Mouse (Mus musculus): ENCODE data around the gene Vmn1r219. TPM values are rescaled to one million over a fixed set of nuclear protein-coding genes. Genes with fewer than 3 reads are reported as not detected.
"Not testable (repeated sequence)": the region's sequence is repeated elsewhere in the genome, so short reads cannot be mapped to it uniquely, and the experiment has no call there.

The Vmn1r219 gene
- total RNA-seq, 1 experiment = 0.04 TPM

- TF ChIP-seq MAFK (IDR thresholded peaks at IDR 0.05; ENCODE audit: insufficient read depth, low read depth, low read length) (no peak), CHD2 (IDR thresholded peaks at IDR 0.05; ENCODE audit: low read depth, low read length) (no peak), ZNF384 (IDR thresholded peaks at IDR 0.05; ENCODE audit: low read depth, low read length) (no peak)
Observed at GRCm38 (mm10) chr13:23138880-23139279, 20.2 kb upstream of the Vmn1r219 start.

GRCm38 (mm10) chr13:23157848-23158247 lies 1.3 kb upstream of the Vmn1r219 start:
- in situ Hi-C loops (cut with MboI; ENCODE audit: low sequenced_read_pairs in 2 of 2, unreplicated experiment in 2 of 2) = no loop called here
- no peak overlapping the region for H3K9ac ChIP-seq (ENCODE audit: insufficient read depth, low read depth, low read length, poor library complexity, severe bottlenecking)
- TF ChIP-seq HCFC1 (IDR thresholded peaks at IDR 0.05; ENCODE audit: borderline replicate concordance, insufficient read depth, low read length) (no peak), ZC3H11A (IDR thresholded peaks at IDR 0.05; ENCODE audit: borderline replicate concordance, low read depth, low read length) (no peak), ZNF384 (IDR thresholded peaks at IDR 0.05; ENCODE audit: low read depth, low read length) (no peak), CHD2 (IDR thresholded peaks at IDR 0.05; ENCODE audit: low read depth, low read length) (no peak), MAFK (IDR thresholded peaks at IDR 0.05; ENCODE audit: insufficient read depth, low read depth, low read length) (no peak)
- no peak overlapping the region for H3K27ac ChIP-seq (ENCODE audit: insufficient read depth, low read depth, low read length, poor library complexity, severe bottlenecking)
- peaks cover 0 to 2% of the 10 kb centered on the region in 2 experiments; a peak in 1 of 4 replicates for H3K4me1 ChIP-seq (ENCODE audit: control insufficient read depth in 2 of 2, insufficient read depth in 2 of 2, low read length in 2 of 2, poor library complexity in 1 of 2)
- H3K36me3 ChIP-seq (ENCODE audit: control insufficient read depth, insufficient read depth, low read length, poor library complexity, severe bottlenecking) = no peaks in the 10 kb centered on the region
- no peaks in the 10 kb centered on the region for H3K9me3 ChIP-seq (ENCODE audit: control insufficient read depth, insufficient read depth, low read depth, low read length)
- no peak overlapping the region for H3K4me3 ChIP-seq (ENCODE audit: insufficient read depth in 1 of 2, low read depth in 1 of 2, low read length in 2 of 2, poor library complexity in 1 of 2, severe bottlenecking in 1 of 2)
- peak; percentile 34 for DNase-seq (ENCODE audit: low read depth, low spot score)

More at GRCm38 (mm10) chr13:23138880-23139279, 20.2 kb upstream of the Vmn1r219 start:
- no peaks in the 10 kb centered on the region for H3K36me3 ChIP-seq (ENCODE audit: control insufficient read depth, insufficient read depth, low read length, poor library complexity, severe bottlenecking)
- DNase-seq (ENCODE audit: low read depth, low spot score) = no peak
- no peak overlapping the region for H3K27ac ChIP-seq (ENCODE audit: insufficient read depth, low read depth, low read length, poor library complexity, severe bottlenecking)
- no peaks in the 10 kb centered on the region for H3K4me1 ChIP-seq (ENCODE audit: control insufficient read depth in 2 of 2, insufficient read depth in 2 of 2, low read length in 2 of 2, poor library complexity in 1 of 2)
- no peak overlapping the region for H3K9ac ChIP-seq (ENCODE audit: insufficient read depth, low read depth, low read length, poor library complexity, severe bottlenecking)
- in situ Hi-C loops (cut with MboI; ENCODE audit: low sequenced_read_pairs in 2 of 2, unreplicated experiment in 2 of 2) = no loop called here
- no peak overlapping the region for H3K4me3 ChIP-seq (ENCODE audit: insufficient read depth in 1 of 2, low read depth in 1 of 2, low read length in 2 of 2, poor library complexity in 1 of 2, severe bottlenecking in 1 of 2)
- no peaks in the 10 kb centered on the region for H3K9me3 ChIP-seq (ENCODE audit: control insufficient read depth, insufficient read depth, low read depth, low read length)

- H3K9ac ChIP-seq (ENCODE audit: insufficient read depth, low read depth, low read length, poor library complexity, severe bottlenecking); H3K4me3 ChIP-seq (ENCODE audit: insufficient read depth in 1 of 2, low read depth in 1 of 2, low read length in 2 of 2, poor library complexity in 1 of 2, severe bottlenecking in 1 of 2); in situ Hi-C loops (cut with MboI; ENCODE audit: low sequenced_read_pairs in 2 of 2, unreplicated experiment in 2 of 2); H3K36me3 ChIP-seq (ENCODE audit: control insufficient read depth, insufficient read depth, low read length, poor library complexity, severe bottlenecking); H3K9me3 ChIP-seq (ENCODE audit: control insufficient read depth, insufficient read depth, low read depth, low read length); H3K4me1 ChIP-seq (ENCODE audit: control insufficient read depth in 2 of 2, insufficient read depth in 2 of 2, low read length in 2 of 2, poor library complexity in 1 of 2); DNase-seq (ENCODE audit: low read depth, low spot score); H3K27ac ChIP-seq (ENCODE audit: insufficient read depth, low read depth, low read length, poor library complexity, severe bottlenecking): not testable (repeated sequence)
Observed at GRCm38 (mm10) chr13:23166471-23166870, 7.4 kb downstream of the Vmn1r219 start.

GRCm38 (mm10) chr13:23187875-23188274 lies 28.8 kb downstream of the Vmn1r219 start, which contains the start of gene Vmn1r220:
Vmn1r220 (minus strand) TSS chr13:23187975.
- in situ Hi-C loops (cut with MboI; ENCODE audit: low sequenced_read_pairs in 2 of 2, unreplicated experiment in 2 of 2) = no loop called here
- no peaks in the 10 kb centered on the region for H3K4me1 ChIP-seq (ENCODE audit: control insufficient read depth in 2 of 2, insufficient read depth in 2 of 2, low read length in 2 of 2, poor library complexity in 1 of 2)
- DNase-seq (ENCODE audit: low read depth, low spot score) = no peak
- H3K4me3 ChIP-seq (ENCODE audit: insufficient read depth in 1 of 2, low read depth in 1 of 2, low read length in 2 of 2, poor library complexity in 1 of 2, severe bottlenecking in 1 of 2) = no peak within 1 kb of the TSS
- no peak within 1 kb of the TSS for H3K27ac ChIP-seq (ENCODE audit: insufficient read depth, low read depth, low read length, poor library complexity, severe bottlenecking)
- no peaks in the 10 kb centered on the region for H3K36me3 ChIP-seq (ENCODE audit: control insufficient read depth, insufficient read depth, low read length, poor library complexity, severe bottlenecking)
- no peaks in the 10 kb centered on the region for H3K9me3 ChIP-seq (ENCODE audit: control insufficient read depth, insufficient read depth, low read depth, low read length)
- H3K9ac ChIP-seq (ENCODE audit: insufficient read depth, low read depth, low read length, poor library complexity, severe bottlenecking) = no peak within 1 kb of the TSS
- TF ChIP-seq HCFC1 (IDR thresholded peaks at IDR 0.05; ENCODE audit: borderline replicate concordance, insufficient read depth, low read length) (no peak), ZC3H11A (IDR thresholded peaks at IDR 0.05; ENCODE audit: borderline replicate concordance, low read depth, low read length) (no peak), CHD2 (IDR thresholded peaks at IDR 0.05; ENCODE audit: low read depth, low read length) (no peak), ZNF384 (IDR thresholded peaks at IDR 0.05; ENCODE audit: low read depth, low read length) (no peak), MAFK (IDR thresholded peaks at IDR 0.05; ENCODE audit: insufficient read depth, low read depth, low read length) (no peak)

- H3K4me1 ChIP-seq (ENCODE audit: control insufficient read depth in 2 of 2, insufficient read depth in 2 of 2, low read length in 2 of 2, poor library complexity in 1 of 2); H3K27ac ChIP-seq (ENCODE audit: insufficient read depth, low read depth, low read length, poor library complexity, severe bottlenecking); in situ Hi-C loops (cut with MboI; ENCODE audit: low sequenced_read_pairs in 2 of 2, unreplicated experiment in 2 of 2); H3K4me3 ChIP-seq (ENCODE audit: insufficient read depth in 1 of 2, low read depth in 1 of 2, low read length in 2 of 2, poor library complexity in 1 of 2, severe bottlenecking in 1 of 2); H3K9me3 ChIP-seq (ENCODE audit: control insufficient read depth, insufficient read depth, low read depth, low read length); H3K36me3 ChIP-seq (ENCODE audit: control insufficient read depth, insufficient read depth, low read length, poor library complexity, severe bottlenecking); H3K9ac ChIP-seq (ENCODE audit: insufficient read depth, low read depth, low read length, poor library complexity, severe bottlenecking); DNase-seq (ENCODE audit: low read depth, low spot score): not testable (repeated sequence)
Observed at GRCm38 (mm10) chr13:23203885-23204284, 44.8 kb downstream of the Vmn1r219 start.

GRCm38 (mm10) chr13:23213827-23214226 lies 54.7 kb downstream of the Vmn1r219 start, which contains the start of gene Vmn1r221:
Vmn1r221 (plus strand) TSS chr13:23214127.
- H3K27ac ChIP-seq (ENCODE audit: insufficient read depth, low read depth, low read length, poor library complexity, severe bottlenecking); H3K9me3 ChIP-seq (ENCODE audit: control insufficient read depth, insufficient read depth, low read depth, low read length); H3K4me3 ChIP-seq (ENCODE audit: insufficient read depth in 1 of 2, low read depth in 1 of 2, low read length in 2 of 2, poor library complexity in 1 of 2, severe bottlenecking in 1 of 2); in situ Hi-C loops (cut with MboI; ENCODE audit: low sequenced_read_pairs in 2 of 2, unreplicated experiment in 2 of 2); H3K36me3 ChIP-seq (ENCODE audit: control insufficient read depth, insufficient read depth, low read length, poor library complexity, severe bottlenecking); DNase-seq (ENCODE audit: low read depth, low spot score); H3K4me1 ChIP-seq (ENCODE audit: control insufficient read depth in 2 of 2, insufficient read depth in 2 of 2, low read length in 2 of 2, poor library complexity in 1 of 2); H3K9ac ChIP-seq (ENCODE audit: insufficient read depth, low read depth, low read length, poor library complexity, severe bottlenecking): not testable (repeated sequence)
